Mouse (Mus musculus): ENCODE data around the gene Zfhx3.

DNA sequence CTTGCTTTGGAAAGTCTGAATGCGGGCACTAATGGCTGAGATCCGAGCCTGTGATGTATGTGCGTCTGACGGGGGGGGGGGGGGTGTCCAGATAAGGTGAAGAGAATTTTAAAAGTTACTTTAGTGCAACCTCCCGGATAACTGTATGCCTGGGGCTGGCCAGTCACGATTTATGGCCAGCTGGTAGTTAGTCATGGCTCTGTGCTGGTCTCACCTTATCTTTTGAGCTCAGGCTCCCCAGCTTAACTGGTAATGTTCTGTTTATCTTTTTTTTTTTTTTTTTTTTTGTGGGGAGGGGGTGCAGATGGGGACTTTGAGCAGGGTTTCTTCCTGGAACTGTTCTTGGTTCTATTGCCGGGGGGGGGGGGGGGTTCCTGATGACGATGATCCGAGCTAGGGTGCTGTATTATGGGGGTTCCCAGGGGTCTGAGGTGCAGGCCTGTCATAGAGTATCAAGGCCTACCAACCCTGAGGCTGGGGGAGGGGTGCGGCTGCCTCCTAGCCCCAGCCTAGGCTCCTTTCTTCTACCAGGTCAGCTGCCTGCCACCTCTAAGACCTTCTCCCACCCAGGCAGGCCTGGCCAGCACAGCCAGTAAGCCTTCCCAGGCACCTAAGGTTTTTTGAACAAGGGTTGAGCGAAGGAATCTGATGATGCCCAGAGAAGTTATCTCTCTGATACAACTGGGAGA, 782.5 kb downstream of the Zfhx3 start:
- TF ChIP-seq CTCF (IDR thresholded peaks at IDR 0.05; ENCODE audit: low read depth, low read length) (no peak), POLR2A (IDR thresholded peaks at IDR 0.05; ENCODE audit: borderline replicate concordance, low read depth, low read length) (no peak)
